Mouse (Mus musculus) T-helper 1 cell (primary cell): ENCODE data around the gene Tent5c.

Experiments
- in situ Hi-C: fragments of 300-600 bp; cut with MboI, MseI; formaldehyde crosslinking; loops from one replicate; pipeline ENCODE4 v1.15.1; 2025; ENCODE audit warnings: high pct_unique_total_duplicates

Gene Tent5c

DNA sequence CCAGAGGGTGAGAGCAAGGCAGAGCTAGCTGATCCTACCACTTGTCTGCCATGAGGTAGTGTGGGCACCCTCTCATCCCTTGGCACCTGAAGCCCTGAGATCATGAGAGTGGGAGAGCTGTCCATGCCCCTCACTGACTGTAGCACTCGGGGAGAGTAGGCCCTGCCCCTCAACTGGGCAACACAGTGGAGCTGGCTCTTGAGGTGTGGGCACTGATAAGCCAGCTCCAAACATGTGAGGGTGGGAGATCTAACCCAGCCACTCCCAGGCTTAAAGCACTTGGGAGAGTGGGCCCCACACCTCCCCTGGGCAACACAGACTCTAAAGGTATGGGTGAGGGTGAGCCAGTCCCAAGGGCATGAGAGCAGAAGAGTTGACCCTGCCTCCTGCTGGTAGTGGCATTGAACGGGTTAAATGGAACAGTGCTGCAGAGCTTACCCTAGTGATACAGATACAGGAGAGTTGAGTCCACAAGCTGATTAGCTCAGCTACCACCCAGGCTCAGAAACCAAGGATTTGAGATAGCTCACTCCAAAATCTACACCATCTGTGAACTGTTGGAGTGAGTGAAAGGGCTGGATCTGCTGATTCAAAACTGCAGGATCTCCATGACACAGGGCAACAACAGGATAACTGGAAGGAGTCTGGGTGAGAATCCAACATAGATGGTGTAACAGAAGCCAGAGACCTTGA lies 80.6 kb downstream of the Tent5c start:
- in situ Hi-C loops: no loop called here

DNA sequence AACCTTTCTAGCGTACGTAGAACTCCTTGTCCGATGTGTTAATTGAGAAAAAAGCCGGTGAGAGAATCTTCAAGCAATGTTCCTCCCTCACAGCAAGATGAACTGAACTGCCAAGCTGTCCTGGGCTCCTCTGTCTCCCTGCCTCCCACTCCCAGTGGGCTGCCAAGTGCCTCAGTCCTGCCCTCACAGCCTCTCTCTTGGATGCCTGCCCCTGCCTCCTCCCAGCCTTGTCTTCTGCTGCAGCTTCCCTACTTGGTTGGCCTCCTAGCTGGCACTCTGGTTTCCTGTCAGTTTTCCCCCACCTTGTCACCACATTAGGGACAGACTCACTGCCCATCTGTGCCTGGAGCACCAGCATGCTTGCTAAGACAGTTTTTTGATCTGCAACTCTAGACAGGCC lies 86.5 kb downstream of the Tent5c start:
- in situ Hi-C loops: no loop called here
